Mouse (Mus musculus) T-helper 17 cell (primary cell): ENCODE measurements at regions not wholly inside any gene's neighbourhood (a gene's known extent, or its start where the extent isn't known, plus 50 kb on each side); places are given as distances from the start of the nearest gene placed in this dataset.

Experiments
- in situ Hi-C, 2 experiments: fragments of 300-600 bp; cut with MboI, MseI; formaldehyde crosslinking; loops; 1 replicate in 1 of 2; 2 replicates in 1 of 2; pipeline ENCODE4 v1.15.1; 2025; ENCODE audit warnings: high pct_unique_total_duplicates in 2 of 2

DNA sequence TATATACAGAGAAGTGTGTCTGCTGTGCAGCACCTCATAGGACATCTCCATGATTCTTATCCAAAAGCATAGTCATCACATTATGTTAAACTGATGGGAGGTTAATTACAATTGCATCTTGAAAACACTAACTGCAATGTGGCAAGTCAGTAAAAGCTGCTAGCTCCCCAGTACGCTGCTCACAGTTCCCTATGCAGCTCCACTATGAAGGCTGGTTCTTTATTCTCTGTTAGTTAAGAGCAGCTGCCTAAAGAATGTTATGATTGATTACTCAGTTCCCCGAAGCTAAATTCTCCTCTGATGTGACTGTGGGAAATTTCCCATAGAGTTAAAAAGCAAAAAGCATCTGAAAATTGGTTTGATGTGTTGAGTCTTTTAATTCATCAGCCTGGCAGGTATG lies 144.1 kb downstream of the Gpr37 start:
- in situ Hi-C loops, result loop anchor here in 1 of 2 experiments (10.0 kb wide), 1 partner anchor 508 kb away; no protein-coding TSS in a partner anchor
